Mouse (Mus musculus) gastrocnemius, postnatal 10 days (tissue): ENCODE measurements around the gene Phtf1. TPM values are rescaled to one million over a fixed set of nuclear protein-coding genes. Genes with fewer than 3 reads are reported as not detected.

Experiments
- DNase-seq: peaks from one replicate; pipeline ENCODE4 v3.0.0; 2021; ENCODE audit warnings: mixed read lengths
- long read RNA-seq, 2 experiments: library from polyadenylated mRNA; stranded (forward); transcript quantifications; one replicate each; pipeline ENCODE4 v2.0.0; 2021
- total RNA-seq, 2 experiments: library from RNA; stranded (reverse); gene quantifications; 2 replicates each; pipeline ENCODE4 v1.2.3; 2021

The Phtf1 gene
- total RNA-seq = 10 to 100 TPM in 1 of 2 experiments, 1 to 10 TPM in 1; 8.1 to 10.4 TPM
- long read RNA-seq, experiment 1, transcript Phtf1-202 (19 exons, 3,327 nt) = major isoform, 7 of 16 reads
- long read RNA-seq, experiment 1, partial matches to known transcripts = 2 of 16 reads
- long read RNA-seq, experiment 1, other reads (novel, unspliced or antisense) = 7 of 16 reads
- long read RNA-seq, experiment 2, transcript Phtf1-202 (19 exons, 3,327 nt) = major isoform, 10 of 20 reads
- long read RNA-seq, experiment 2, partial matches to known transcripts = 0 of 20 reads
- long read RNA-seq, experiment 2, other reads (novel, unspliced or antisense) = 10 of 20 reads

DNA sequence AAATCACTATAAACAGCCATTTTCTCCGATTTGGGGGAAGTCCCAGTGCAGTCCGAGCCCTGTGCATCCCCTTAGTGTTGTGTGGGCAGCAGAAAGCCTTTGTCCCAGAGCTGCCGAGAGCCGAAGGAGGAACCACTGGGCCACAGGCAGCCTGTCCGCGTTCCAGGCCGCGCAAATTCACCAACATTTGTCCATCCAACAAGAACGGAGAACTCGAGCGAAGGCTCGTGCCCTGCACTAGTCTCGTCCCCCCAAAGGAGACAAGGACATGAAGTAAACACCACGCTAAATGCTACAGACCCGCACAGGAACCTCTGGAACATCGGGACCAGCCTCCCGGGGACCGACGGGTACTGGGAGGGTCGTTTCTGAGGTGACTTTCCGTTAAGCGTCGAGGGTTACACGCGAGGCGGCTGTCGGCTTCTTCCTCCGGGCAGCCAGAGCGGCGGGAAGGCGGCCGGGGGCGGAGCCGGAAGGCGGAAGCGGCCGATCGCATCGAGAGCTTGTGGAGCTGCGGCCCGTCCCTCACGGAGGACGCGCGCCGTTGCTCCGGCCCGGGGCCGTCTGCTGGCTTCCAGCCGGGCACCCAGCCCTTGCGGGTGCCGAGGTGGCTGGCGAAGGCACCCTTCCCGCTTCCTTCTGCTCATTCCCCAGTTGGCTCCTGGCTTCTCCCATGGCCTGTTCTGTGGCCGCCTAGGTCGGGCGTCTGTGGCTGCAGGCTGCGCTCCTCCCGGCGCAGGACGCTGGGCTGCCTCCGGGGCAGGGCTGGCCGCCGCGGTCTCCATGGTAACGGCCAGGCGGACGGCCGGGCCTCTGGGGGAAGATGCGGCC is at the start of gene Phtf1:
Phtf1 (plus strand) TSS at position 250 of the 831 bp plus-strand sequence.
- peak; percentile 82 for DNase-seq

DNA sequence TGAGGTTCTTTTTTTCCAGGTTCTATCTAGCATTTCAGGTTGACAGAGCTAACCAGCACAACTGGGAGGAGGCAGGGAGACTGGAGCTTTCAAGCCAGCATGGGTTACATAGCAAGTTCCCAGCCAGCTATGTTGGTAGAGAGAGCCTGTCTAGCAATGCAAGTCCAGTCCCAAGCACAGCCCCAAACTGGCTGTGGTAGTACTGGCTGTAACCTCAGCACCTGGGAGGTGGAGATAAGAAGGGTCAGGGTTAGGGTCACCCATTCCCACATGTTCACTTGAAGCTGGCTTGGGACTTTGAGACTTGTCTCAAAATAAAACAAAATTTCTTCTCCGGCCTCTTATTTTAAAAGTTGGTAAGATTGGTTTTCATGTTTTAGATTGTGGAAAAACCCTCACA is 47.8 kb upstream of the Phtf1 start:
- no peak for DNase-seq

DNA sequence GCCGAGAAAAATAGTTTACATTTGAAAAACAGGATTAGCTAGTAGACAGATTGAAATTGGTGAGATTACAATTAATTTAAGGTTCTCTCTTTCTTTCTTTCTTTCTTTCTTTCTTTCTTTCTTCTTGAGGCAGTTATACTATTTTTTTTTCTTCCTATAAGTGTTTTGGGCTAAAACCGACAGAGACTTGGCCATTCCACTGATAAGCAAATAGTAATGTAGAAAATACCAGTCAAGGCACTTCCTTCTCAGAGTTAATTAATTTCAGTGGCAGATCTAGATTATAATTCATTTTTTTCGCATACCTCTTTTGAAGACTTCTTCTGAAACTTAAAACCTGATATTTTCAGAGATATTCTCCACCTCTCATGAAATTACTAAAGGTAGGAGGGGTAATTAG is 42.6 kb upstream of the Phtf1 start:
- no peak for DNase-seq

- DNase-seq = no peak
These were observed 40.4 kb upstream of the Phtf1 start for GRCm38 (mm10) chr3:103927511-103927910.

DNA sequence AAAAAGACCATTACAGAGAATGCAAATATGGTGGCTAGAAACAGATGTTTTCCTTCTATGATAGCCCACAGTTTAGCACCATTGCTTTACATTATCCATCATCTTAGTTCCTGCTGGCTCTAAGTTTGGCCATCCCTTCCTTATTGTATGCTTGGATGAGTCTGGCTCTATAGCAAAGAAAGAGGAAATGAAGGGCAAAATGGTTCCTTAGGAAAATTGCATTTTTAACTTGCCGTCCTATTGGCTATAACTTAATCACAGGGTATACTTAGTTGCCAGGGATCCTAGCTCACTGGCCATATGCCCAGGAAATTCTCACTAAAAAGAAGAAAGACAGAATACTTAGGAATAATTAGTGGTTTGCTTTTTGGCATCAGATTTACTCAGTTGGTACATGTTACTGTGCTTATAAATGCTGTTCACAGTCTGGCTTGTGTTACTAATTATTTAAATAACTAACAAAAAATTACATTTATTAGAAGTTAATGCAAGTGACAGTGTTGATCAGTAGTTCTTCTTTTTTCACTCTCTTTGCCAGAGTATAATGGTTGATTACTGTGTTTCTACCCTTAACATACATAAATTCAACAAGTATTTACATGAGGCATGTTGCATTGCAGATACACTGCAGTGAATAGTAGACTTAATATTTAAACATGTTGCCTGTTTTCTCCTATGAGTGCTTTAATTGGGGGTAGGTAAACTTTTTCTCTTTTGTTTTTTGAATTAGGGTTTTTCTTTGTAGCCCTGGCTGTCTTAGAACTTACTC is 22.9 kb upstream of the Phtf1 start:
- no peak for DNase-seq

GRCm38 (mm10) chr3:103948666-103949065 is 19.2 kb upstream of the Phtf1 start:
- DNase-seq = no peak

DNA sequence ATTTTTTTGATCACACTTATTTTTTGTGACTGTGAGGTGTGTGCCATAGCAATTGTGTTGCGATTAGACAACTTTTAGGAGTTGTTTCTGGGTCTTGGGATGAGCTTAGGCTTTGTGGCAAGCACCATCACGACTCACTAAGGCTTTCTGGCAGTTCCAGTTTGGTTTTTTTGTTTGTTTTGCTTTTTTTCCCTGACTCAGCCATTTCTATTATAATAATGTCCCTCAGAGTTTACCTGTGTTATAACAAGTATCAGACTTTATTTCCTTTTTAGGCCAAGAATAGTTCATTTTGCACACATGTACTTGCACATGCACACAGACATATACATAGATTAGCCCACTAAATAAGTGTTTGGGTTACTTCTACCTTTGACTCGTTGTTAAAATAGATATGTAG is 7.3 kb upstream of the Phtf1 start:
- DNase-seq = no peak

DNA sequence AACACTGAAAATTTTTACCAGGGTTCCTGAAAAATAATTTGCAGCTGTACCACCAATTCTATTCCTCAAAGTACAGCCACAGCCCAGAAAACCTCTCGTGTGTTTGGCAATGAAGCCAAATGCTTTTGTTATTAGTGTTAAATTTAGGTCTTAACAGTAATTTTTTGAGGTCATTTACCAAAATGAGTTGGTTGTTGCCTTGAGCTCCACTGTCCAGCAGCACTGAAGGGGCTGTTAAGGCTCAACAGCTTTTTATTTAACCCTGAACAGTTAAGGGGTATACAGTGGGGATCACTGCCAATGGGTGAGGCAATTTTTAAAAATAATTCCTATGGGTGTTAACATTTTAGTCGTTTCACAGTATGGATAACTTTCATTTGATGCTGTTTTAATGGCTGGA is 679 bp upstream of the Phtf1 start:
- DNase-seq = no peak

DNA sequence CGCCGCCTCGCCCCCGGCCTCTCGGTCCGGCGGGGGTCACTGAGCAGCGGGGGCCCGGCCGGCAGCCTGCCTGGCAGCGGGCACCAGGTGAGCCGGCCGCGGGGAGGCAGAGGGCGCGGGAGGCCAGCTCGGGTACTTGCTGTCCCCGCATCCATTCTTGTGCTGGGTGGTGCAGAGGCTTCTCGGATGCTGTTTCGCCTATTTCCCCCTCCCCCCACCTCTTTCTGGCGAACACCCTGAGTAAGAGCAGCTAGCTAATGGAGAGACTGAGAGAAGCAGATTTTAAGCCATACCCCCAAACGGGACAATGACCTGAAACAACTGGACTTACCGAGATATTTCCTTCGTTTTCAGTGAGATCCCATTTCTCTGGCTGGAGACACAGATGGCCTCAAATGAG is 791 bp downstream of the Phtf1 start:
- no peak for DNase-seq

DNA sequence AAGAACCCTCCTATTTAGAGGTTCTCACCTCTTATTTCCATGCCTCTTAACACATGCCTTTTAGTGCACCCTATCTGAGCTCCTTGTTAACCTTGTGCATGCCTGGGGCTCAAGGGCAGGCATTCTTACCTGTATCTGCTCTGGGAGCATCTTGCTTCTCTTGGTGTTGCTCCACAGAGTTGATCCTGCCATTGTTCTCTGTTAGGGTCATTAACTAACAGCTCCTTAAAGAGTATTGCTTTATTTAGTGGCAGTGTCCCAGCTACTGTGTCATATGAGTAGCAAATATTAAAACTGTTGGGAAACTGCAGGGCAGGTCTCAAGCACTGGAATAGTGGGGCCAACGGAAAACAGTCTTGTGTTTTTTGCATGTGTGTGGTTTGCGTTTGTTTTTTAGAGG is 3.2 kb downstream of the Phtf1 start:
- no peak for DNase-seq

DNA sequence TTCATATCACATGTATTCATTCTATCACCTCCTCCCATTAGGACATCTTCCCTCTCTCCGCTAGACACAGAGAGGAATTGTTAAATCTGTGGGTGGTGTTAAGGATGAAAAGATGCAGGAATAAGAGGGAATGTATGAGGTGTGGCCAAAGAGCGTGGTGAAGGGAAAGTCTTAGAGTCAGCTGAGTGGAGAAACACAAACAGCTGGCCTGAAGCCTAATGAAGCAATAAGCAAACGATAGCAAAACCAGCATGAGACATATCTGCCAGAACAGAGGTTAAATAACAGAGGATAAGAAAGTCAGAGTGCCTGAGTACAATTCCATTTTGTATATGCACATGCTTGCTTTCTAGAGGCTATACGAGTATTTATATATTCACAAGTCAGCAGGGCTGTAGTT is 16.6 kb downstream of the Phtf1 start:
- DNase-seq = no peak

DNA sequence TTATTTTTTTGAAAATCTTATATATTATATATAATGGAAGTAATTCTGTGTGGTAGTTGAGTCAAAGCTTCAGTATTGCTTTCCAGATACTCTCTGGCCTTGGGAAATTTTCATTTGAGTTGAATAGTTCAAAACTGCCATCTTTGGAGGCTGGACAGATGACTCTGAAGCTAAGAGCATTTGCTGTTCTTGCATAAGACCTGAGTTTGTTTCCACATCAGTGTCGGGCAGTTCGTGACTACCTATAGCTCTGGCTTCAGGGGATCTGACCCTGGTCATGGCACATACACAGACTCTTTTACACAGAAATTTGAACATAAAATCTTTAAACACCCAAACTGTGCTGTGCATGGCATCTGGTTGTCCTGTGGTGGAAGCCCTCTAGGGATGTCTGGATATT is 17.3 kb downstream of the Phtf1 start:
- DNase-seq = no peak

DNA sequence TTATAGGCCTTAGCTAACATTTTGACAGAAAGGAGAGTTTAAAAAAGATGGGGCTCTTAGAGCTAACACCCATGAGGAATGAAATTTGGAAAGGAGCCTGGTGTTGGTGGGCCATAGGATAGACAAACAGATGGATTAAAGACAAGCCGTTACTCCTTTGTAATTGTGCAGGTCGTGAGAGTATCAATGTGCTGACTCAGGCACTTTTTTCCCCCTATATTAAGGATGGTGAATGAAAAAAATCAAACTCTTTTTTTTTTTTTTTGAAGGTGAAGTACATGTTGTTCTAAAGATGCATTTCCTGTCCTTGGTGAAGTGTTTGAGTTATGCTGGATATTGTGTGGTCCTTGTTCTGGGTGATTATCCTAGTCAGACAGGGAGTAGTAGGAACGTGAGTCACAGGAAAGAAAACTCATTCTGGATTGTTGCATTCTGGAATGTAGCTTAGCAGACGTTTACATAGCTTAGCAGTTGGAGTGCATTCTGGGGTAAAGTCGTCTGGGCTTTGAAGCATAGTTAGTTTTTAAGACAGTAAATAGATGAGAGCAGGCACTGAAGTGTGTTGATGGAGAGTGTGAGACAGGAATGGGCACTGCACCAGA is 20.0 kb downstream of the Phtf1 start:
- no peak for DNase-seq

DNA sequence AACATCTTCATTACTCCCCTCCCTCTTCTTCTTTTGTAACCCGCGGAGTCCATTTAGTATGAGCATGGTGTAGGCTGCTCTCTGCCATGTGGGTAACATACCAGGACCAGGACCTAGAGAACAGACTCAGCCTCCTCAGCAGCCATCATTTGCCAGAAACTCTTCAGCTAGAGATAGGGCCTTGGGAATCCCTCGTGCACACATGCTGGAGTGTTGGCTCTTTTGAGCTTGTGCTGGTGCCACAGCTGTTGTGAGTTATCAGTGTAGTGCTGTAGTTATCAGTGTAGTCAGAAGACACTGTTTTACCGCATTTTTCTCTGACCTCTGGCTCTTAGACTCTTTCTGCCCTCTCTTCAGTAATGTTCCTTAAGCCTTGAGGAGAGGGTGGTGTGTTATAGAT is 21.4 kb downstream of the Phtf1 start:
- no peak for DNase-seq

GRCm38 (mm10) chr3:103991271-103991670 is 23.4 kb downstream of the Phtf1 start:
- DNase-seq = no peak

DNA sequence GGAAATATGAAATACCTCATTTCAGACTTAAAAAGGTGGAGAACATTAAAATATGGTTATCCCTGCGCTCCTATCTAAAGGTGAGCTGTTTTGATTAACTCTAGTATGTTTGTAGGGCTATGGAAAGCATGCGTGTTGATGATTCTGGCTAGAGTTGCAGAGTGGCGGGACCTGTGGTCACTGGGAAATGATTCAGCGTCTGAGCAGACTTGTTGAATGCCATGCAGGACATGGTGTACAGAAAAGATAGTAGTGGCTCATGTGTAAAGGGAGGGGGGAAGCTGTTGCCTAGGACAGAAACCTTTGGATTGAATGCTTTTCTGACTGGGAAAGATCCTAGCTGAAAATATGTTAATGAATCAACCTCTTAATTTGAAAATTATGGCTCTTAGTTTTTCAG is 30.8 kb downstream of the Phtf1 start:
- no peak for DNase-seq

GRCm38 (mm10) chr3:104006896-104007466 is 39.1 kb downstream of the Phtf1 start:
- DNase-seq = no peak

DNA sequence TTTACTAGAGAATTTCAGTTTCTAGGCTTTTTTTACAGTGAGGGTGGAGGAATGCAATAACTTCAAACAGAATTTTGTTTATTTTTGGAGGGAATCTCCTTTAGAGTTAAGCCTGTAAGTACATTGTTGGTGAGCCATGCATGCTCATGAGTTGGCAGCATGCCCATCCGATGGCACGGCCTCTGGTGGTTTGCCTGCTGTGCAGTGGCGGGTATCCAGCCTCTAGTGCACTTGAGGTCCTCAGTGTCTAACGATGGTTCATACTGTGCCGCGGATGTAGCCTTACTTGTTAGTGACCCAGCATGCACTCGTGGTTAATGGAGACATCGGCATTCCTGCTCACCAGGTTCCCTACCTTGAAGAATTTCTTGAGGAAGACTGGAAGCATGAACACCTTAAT is 39.6 kb downstream of the Phtf1 start:
- no peak for DNase-seq

DNA sequence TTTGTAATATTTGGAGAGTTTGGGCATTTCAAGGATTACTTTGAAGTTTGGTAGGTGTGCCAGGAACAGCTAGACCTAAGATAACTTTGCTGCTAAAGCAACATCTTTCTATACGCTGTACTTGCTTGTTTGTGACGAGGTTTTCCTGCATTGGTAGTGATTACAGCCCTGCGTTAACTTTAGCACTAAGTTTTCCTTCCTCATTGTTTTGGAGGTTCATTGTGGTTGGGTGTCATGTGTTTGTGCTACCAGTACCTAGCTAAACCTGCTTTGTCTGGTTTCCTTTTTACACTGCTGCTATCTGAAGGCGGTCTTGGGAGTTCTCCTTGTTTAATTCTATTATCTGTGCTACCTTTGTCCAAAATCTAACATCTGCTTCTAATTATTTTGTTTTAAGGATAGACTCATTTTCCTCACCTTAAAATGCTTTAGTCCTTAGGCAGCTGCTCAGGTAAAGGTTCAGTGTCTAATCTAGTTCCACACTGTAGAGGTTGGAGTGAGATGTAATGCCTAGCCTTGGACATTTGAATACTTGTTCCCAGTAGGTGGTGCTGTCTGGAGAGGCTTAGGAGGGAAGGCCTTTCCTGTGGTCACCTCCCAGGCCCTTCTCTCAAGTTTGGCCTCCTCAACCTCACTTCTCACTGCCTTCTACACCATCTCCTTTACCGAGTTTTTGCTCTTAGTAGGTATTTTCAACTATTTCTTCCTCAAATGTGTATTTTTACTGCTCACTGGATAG is 42.2 kb downstream of the Phtf1 start:
- DNase-seq = no peak

DNA sequence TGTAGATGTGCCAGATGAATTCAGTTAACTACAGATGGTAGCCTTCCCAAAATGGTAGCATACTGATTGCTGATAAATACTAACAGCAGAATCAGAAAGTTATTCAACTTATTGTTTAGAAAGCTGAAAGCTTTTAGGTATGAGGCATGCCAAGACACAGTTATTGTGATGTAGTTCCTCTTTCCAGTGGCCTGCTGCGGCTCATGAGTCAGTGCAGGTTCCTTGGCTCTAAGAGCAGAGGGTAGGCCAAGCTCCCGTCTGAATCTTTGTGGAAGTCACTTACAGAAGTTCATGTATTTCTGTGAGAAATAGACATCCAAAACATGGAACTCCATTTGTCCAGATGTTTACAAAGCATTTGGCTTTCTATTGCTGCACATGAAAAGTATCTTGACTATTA is 44.1 kb downstream of the Phtf1 start:
- no peak for DNase-seq

DNA sequence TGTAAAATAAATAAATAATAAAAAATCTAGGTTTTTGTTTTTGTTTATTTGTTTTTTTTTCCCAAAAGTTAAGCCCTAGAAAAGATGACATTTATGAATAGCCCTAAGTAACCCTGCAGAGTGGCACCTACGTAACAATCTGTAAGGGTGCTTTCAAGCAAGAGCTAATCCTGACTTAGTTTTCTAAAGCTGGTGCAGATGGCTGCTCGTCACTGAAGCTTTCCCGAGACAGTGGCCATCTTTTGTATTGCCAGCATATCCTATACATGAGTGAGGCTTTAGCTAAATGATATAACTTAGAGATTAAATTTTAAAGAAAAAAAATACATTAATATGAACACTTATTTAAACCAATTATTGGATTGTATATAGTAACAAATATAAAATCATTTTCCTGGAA is 50.0 kb downstream of the Phtf1 start:
- no peak for DNase-seq

DNA sequence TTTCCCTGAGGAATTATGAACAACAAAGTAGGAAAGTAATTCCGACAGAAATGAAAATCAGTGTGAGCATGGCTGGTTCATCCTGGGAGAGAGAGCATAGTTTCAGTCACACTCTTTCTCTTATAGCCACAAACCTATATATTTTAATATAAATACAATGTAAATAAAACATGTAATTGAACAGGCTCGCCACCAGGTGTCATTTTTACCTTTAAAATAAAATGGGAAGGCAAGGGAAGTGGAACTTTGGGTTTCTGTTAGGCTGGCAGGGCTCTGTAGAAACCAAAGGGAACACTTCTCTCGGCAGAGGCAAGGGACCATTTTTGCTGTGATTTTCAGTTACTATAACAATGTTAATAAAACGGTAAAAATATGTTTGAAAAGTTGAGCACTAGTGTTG is 51.5 kb downstream of the Phtf1 start:
- no peak for DNase-seq
